Comparison of ENCODE assay signal across 10 mouse cellular contexts in genomic region chr11:93097431-93097851, GRCm38 (mm10). TPM values are rescaled to one million over a fixed set of nuclear protein-coding genes. Genes with fewer than 3 reads are reported as not detected.
DNase-seq lines count a peak whose midpoint lies in the region; ATAC-seq lines count a peak whose summit lies in the region.
"Had no signal": no experiment of that assay in that cellular context is flagged by ENCODE, and none has a peak within 500 bp of the region (broad histone marks: within the 10 kb centered on the region; RNA-seq: fewer than 3 reads in every experiment).

No protein-coding gene starts in this region.

- no peak overlapping the region for H3K4me3 ChIP-seq in limb, embryonic 13.5 days

- no peaks in the 10 kb centered on the region for H3K36me3 ChIP-seq in limb, embryonic 13.5 days

- H3K27ac ChIP-seq in limb, embryonic 13.5 days, result no peak overlapping the region

- H3K9ac ChIP-seq in limb, embryonic 13.5 days, result no peak overlapping the region

- ATAC-seq in cerebellum, adult (ENCODE audit: insufficient number of reproducible peaks, low FRiP score, low TSS enrichment), result no peak
- no peak for ATAC-seq in limb, embryonic 13.5 days (ENCODE audit: low FRiP score, low read depth)
- ATAC-seq in erythroid progenitor cell, adult 5-6 weeks (replicated peaks; ENCODE audit: low FRiP score, poor library complexity, severe bottlenecking), result no peak

- peaks cover 66% of the 10 kb centered on the region for H3K27me3 ChIP-seq in limb, embryonic 13.5 days

- H3K4me1 ChIP-seq in limb, embryonic 13.5 days, result peaks cover 24% of the 10 kb centered on the region

- peak; percentile 37 for DNase-seq in cerebellum, adult 11 months
- DNase-seq in frontal cortex, postnatal 10 days (ENCODE audit: low spot score in 2 of 2), result peak; percentile 26 to 46
- peak; percentile 72 for DNase-seq in right cerebral cortex, postnatal 25 days
- no peak for DNase-seq in thymus, postnatal 4 days
- no peak for DNase-seq in urinary bladder, postnatal 36 days (ENCODE audit: low spot score in 2 of 2)

- H3K4me2 ChIP-seq in limb, embryonic 13.5 days (replicated peaks), result peak overlapping the region; percentile 74; the same call in 1 of the 2 replicates

- H3K9me3 ChIP-seq in limb, embryonic 13.5 days, result no peaks in the 10 kb centered on the region

- 2% methylated on average over 14 of the region's 14 CpGs for WGBS in limb, embryonic 13.5 days

RNA-seq across cellular contexts. Expression of gene Car10, which starts 0.4 kb away (rescaled TPM):
- 0.75 and 1.2 TPM in 2 replicates for polyA plus RNA-seq in limb, embryonic 13.5 days (2015; fragmentation: Nextera tagmentation; extraction: Ambion mirVana)
- not detected in 2 replicates for total RNA-seq in erythroid progenitor cell, adult 5-6 weeks (2015; ENCODE audit: low replicate concordance)
- not detected in 2 replicates for total RNA-seq in erythroid progenitor cell, adult 5-6 weeks (2017; ENCODE audit: low replicate concordance)
- total RNA-seq: gastrocnemius, adult 8-10 months had no signal
- polyA plus RNA-seq: testis, adult 2 months had no signal

Comparison
In these comparisons a context has a peak if more than half of its experiments do, and no peak if none do; other contexts are left out.
1. DNase-seq: peak in cerebellum, adult 11 months (single experiment), frontal cortex, postnatal 10 days (2 of 2) and right cerebral cortex, postnatal 25 days (single experiment); none in thymus, postnatal 4 days (single experiment) and urinary bladder, postnatal 36 days (0 of 2).